Mouse (Mus musculus) lung, postnatal 25 days (tissue): ENCODE measurements around the gene Olfr878.

ENCODE experiments used
- DNase-seq: peaks from one replicate; pipeline ENCODE4 v3.0.0; 2022; ENCODE audit warnings: low spot score

The Olfr878 gene

DNA sequence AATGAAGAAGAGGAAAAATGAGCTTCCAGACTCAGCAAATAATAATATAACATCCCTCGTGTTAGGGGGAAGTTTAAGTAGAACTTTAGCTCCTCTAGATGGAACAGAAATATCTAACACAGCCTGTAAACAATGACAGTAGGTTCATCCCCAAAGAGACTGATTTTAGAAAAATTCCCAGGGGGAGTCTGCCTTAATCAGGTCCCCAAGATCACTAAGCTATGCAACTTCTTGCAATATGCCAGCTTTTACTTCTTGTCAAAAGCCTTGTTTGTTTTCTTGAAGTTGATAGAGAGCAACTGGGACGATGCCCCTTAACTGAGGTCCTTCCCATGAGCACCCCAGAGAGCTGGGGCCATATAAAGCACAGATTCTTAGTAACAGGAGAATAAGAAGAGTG, at the start of gene Olfr878:
Olfr878 (plus strand) TSS at position 301 of the 400 bp plus-strand sequence.
- no peak for DNase-seq

GRCm38 (mm10) chr9:37870246-37870645, 47.4 kb upstream of the Olfr878 start:
- no peak for DNase-seq

GRCm38 (mm10) chr9:37871097-37871496, 46.5 kb upstream of the Olfr878 start:
- DNase-seq: no peak

- DNase-seq: no peak
Observed at GRCm38 (mm10) chr9:37871536-37871935, 46.1 kb upstream of the Olfr878 start.

DNA sequence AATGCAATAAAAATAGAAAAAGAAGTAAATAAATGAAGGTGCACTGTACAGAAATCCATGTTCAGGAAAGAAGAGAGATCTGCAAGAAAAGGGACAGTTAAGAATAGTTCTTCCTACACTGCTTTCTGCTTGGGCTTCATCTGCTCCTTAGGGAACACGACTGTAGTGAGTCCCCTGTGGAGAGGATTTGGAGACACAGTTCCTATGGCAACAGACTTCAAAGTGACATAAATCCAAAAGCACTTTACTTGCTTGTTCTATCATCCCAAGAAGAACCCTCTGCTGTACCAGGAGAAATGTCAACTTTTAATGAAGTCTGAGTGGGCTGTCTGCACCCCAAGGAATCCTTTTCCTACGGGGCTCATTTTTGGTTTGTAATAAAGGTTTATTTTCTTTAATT, 26.7 kb upstream of the Olfr878 start:
- DNase-seq: no peak

DNA sequence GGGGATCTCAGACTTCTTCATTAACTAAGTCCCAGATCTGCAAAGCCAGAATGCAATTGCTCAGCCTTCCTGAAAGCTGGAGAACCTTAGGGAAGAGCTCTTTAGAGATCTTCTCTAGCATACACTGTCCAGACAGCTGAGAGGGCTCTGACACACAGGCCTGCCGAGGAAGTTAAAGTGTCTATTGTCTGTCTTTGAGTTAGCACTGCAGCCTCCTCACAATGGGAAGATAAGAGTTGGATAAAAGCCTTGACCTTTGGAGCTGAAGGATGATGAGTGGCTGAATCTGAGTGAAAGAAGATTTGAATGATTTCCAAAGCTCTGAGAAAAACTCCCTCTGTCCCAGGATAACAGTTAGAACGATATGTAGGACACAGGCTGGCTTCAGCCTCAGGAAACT, 21.0 kb upstream of the Olfr878 start, which contains the start of gene Olfr145:
Olfr145 (plus strand) TSS at position 64 of the 400 bp plus-strand sequence.
- no peak for DNase-seq

DNA sequence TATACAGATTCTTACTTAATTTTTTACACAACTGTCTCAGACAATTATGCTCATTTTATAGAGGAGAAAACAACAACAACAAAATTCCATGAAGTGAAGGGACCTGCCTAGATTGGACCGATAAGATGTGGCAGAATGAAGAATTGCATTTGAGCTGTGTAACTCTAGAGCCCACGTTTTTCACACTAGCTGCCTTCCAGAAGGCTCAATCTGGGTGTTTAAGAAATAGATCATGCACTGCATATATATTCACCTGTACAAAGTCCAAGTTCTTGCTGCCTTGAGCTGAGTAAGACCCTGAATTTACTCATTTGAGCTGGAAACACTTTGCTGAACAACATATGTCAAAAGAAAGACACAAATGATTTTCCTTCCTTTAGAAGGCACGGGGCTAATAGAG, 12.1 kb upstream of the Olfr878 start:
- no peak for DNase-seq

DNA sequence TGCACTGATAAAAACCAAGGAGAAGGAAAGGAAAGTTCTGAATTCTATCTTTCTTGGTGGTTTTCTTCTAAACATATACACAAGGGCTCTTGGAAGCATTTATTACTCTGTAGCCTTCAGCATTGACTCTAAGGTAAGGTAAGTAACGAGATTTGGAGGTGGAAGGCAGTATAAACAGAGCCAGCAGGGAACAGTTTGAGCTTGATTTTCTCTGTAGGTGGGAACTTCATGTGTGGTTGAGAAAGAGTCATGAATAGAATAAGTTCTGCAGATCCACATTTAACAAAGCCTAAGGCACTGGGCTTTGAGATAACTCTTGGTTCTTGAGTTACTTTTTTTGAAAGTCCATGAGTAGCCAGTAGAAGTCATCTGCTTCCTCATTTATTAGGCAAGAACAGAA, 378 bp downstream of the Olfr878 start:
- DNase-seq: no peak

GRCm38 (mm10) chr9:37924194-37924593, 6.6 kb downstream of the Olfr878 start:
- no peak for DNase-seq

DNA sequence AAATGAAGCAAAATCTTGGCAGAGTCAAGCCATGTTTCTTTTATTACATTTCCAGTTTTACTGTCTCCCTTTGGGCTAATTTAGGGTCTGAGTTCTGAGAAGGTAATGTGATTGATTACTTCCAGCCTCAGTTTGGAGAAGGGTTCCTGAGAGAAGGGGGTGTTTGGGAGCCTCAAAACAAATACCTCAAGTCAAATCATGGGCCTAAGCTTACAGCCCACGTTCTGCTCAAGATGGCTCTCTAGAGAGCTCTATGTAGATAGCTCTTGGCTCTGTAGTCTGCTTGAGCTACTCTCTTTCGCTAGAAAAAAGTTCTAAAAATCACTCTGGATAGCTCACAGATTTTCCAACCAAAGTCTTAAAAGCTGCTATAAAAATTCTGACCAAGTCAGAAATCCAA, 7.8 kb downstream of the Olfr878 start:
- DNase-seq: no peak

DNA sequence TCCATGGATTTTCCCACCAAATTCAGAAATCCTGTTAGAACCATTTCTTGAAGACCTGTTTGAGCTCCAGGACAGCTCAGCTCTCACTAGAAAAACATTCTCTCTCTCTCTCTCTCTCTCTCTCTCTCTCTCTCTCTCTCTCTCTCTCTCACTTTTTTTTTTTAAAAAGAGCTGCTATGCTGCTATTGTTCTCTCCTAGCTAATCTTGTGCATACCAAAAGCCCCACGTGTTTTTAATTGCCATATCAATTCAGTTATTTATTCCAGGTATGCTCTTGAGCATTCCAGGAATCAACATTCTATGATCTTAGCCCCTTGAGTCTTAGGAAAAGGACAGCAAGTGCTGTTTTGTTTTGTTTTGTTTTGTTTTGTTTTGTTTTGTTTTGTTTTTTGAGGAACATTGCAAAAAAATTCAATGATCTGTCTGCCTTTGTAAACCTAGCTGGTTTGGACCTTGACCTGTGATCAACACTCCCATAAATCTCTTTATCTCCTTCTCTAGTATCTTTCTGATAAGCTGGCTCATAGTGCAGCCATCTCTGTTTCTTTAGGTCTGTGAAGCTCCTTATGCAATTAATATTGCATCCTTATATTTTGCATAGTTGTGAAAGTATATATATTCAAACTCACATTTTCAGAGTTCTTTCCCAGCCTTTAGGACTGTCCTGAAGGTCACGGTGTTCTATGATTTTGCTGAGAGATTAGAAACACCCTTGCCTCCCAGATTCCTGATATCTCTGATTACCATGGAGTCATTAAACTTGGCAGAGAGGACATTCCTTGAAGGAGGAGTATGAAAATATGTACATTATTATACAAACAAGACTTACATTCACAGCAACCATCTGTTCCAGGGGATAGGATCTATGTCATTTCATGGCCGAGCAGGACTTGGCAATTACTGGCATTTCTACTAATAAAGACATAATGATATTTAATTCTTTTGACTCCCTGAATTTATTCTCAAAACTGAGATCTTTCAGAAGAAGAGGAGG, 8.7 kb downstream of the Olfr878 start:
- DNase-seq: no peak

GRCm38 (mm10) chr9:37932519-37932918, 14.9 kb downstream of the Olfr878 start:
- peak; percentile 23 for DNase-seq

GRCm38 (mm10) chr9:37934146-37934545, 16.5 kb downstream of the Olfr878 start:
- DNase-seq: no peak

DNA sequence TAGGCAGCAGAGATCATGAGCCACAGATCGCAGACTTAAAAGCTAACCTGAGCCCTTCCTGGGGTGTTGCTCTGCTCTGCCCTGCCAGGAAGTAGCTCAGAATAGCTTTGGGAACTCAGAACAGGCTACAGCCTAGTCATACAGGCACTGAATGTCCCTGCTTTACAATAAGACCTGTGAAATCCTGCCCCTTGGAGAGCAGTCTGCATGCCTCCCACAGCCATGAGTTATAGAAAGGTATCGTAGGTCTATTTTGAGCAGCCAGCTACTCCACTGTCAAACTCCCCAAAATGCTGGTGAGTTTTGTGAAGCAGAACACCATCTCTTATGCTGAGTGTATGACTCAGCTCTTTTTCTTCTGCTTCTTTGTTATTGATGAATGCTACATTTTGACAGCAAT, 23.5 kb downstream of the Olfr878 start:
- DNase-seq: no peak
